Mouse (Mus musculus) olfactory bulb, adult 2 months (tissue): ENCODE data around the gene Atp6v0b.

Experiments
- CTCF ChIP-seq: fragments of 200-500 bp; IDR thresholded peaks from 2 replicates; pipeline ENCODE4 v1.5.1; 2012; ENCODE audit warnings: low read depth, mild to moderate bottlenecking, low read length, moderate library complexity; ENCODE audit not compliant: insufficient read depth
- POLR2A ChIP-seq: fragments of 200-500 bp; IDR thresholded peaks from 2 replicates; pipeline ENCODE4 v1.6.1; 2012; ENCODE audit warnings: mild to moderate bottlenecking, low read depth, low read length, moderate library complexity; ENCODE audit not compliant: insufficient read depth

- TF ChIP-seq POLR2A, result no peak
- no peak for TF ChIP-seq CTCF
Observed at GRCm38 (mm10) chr4:117890031-117890430, 2.9 kb upstream of the Atp6v0b start.
